Mouse (Mus musculus) intestine, embryonic 15.5 days (tissue): ENCODE measurements around the gene Defb19. TPM values are rescaled to one million over a fixed set of nuclear protein-coding genes. Genes with fewer than 3 reads are reported as not detected.

Experiments
- polyA plus RNA-seq: library from polyadenylated mRNA; unstranded; fragments of >200 nt; fragmentation: Nextera tagmentation; extraction: Ambion mirVana; gene quantifications from 2 replicates; pipeline ENCODE4 v1.2.1, GENCODE M21; 2015

Defb19 gene
- polyA plus RNA-seq, 1 experiment from 2014 or later, result not detected

Other genes with a start within 250 kb of the Defb19 start
- 75.2 and 82.2 TPM in 2 replicates for gene Rbck1, start 247.7 kb downstream of the Defb19 start, polyA plus RNA-seq
- gene Trib3, start 236.3 kb downstream of the Defb19 start, polyA plus RNA-seq, result 4.3 and 4.9 TPM in 2 replicates
- gene Nrsn2, start 203.7 kb downstream of the Defb19 start, polyA plus RNA-seq, result 1.8 and 2.1 TPM in 2 replicates
- 5.4 and 5.9 TPM in 2 replicates for gene Sox12, start 182.2 kb downstream of the Defb19 start, polyA plus RNA-seq
- 34.4 and 40.8 TPM in 2 replicates for gene Zcchc3, start 165.3 kb downstream of the Defb19 start, polyA plus RNA-seq
- gene 6820408C15Rik, start 164.7 kb downstream of the Defb19 start, polyA plus RNA-seq, result 0.42 and 0.49 TPM in 2 replicates
- gene Defb23, start 115.7 kb downstream of the Defb19 start, polyA plus RNA-seq, result not detected in 2 replicates
- gene Defb20, start 103.2 kb downstream of the Defb19 start, polyA plus RNA-seq, result not detected in 2 replicates
- gene Defb22, start 90.2 kb downstream of the Defb19 start, polyA plus RNA-seq, result not detected in 2 replicates
- gene Defb26, start 68.6 kb downstream of the Defb19 start, polyA plus RNA-seq, result not detected in 2 replicates
- not detected in 2 replicates for gene Defb28, start 62.1 kb downstream of the Defb19 start, polyA plus RNA-seq
- gene Defb29, start 40.2 kb downstream of the Defb19 start, polyA plus RNA-seq, result not detected in 2 replicates
- gene Gm17416, start 11.0 kb downstream of the Defb19 start, polyA plus RNA-seq, result not detected in 2 replicates
- not detected in 2 replicates for gene Defb21, start 7.6 kb downstream of the Defb19 start, polyA plus RNA-seq
- not detected in 2 replicates for gene Defb45, start 19.1 kb upstream of the Defb19 start, polyA plus RNA-seq
- gene Defb36, start 24.0 kb upstream of the Defb19 start, polyA plus RNA-seq, result not detected in 2 replicates
- 0.67 and 2.3 TPM in 2 replicates for gene Defb25, start 42.7 kb upstream of the Defb19 start, polyA plus RNA-seq
- 10.0 and 10.3 TPM in 2 replicates for gene Rem1, start 46.6 kb upstream of the Defb19 start, polyA plus RNA-seq
- 115 and 120 TPM in 2 replicates for gene H13, start 89.1 kb upstream of the Defb19 start, polyA plus RNA-seq
- 26.3 and 26.8 TPM in 2 replicates for gene Mcts2, start 106.7 kb upstream of the Defb19 start, polyA plus RNA-seq
- 102 and 116 TPM in 2 replicates for gene Id1, start 155.9 kb upstream of the Defb19 start, polyA plus RNA-seq
- 12.2 and 14.2 TPM in 2 replicates for gene Cox4i2, start 173.9 kb upstream of the Defb19 start, polyA plus RNA-seq